Mouse (Mus musculus): ENCODE data around the gene Synpo2. TPM values are rescaled to one million over a fixed set of nuclear protein-coding genes. Genes with fewer than 3 reads are reported as not detected.

Synpo2 gene
- total RNA-seq, 2 experiments from 2014 or later: 36.9 to 37.5 TPM

Other genes with a start within 250 kb of the Synpo2 start
- 100 to 1,000 TPM; 792 to 841 TPM for gene Myoz2, start 201.1 kb downstream of the Synpo2 start, total RNA-seq (2021)
- 10 to 100 TPM; 65.6 to 69.4 TPM for gene Sec24d, start 31.3 kb upstream of the Synpo2 start, total RNA-seq (2021)
- 10 to 100 TPM; 15.5 to 16.9 TPM for gene Mettl14, start 150.0 kb upstream of the Synpo2 start, total RNA-seq (2021)
- 1 to 10 TPM; 2.0 to 2.3 TPM for gene Prss12, start 210.8 kb upstream of the Synpo2 start, total RNA-seq (2021)